ENCODE assay signal across 17 mouse cellular contexts in genomic region chr14:104901072-104901471, GRCm38 (mm10).
A peak's percentile ranks its signal among the peaks of the same experiment; 100 is the strongest.
DNase-seq lines count a peak whose midpoint lies in the region; ATAC-seq lines count a peak whose summit lies in the region.
"Had no signal": no experiment of that assay in that cellular context is flagged by ENCODE, and none has a peak within 500 bp of the region (broad histone marks: within the 10 kb centered on the region; RNA-seq: fewer than 3 reads in every experiment).

No protein-coding gene starts in this region.

- no peaks in the 10 kb centered on the region for H3K4me1 ChIP-seq in lung, embryonic 16.5 days (replicated peaks; ENCODE audit: control insufficient read depth, insufficient read depth, low read length)
- H3K4me1 ChIP-seq in liver, embryonic 12.5 days: no peaks in the 10 kb centered on the region
- H3K4me1 ChIP-seq in stomach, embryonic 16.5 days (ENCODE audit: control insufficient read depth, insufficient read depth, low read length): no peaks in the 10 kb centered on the region
- H3K4me1 ChIP-seq: forebrain, embryonic 12.5 days; midbrain, embryonic 15.5 days had no signal

- peak; percentile 8 for DNase-seq in embryo, embryonic 11 days
- DNase-seq in embryo, embryonic 9.5 days (ENCODE audit: extremely low spot score): no peak
- no peak for DNase-seq in lung, postnatal 25 days (ENCODE audit: low spot score)
- DNase-seq: cerebellum, postnatal 25 days; heart, postnatal 36 days; kidney, adult 18-20 months; kidney, postnatal 36 days; lung, postnatal 10 days; thymus, adult 18-20 months had no signal

- no peaks in the 10 kb centered on the region for H3K27me3 ChIP-seq in lung, embryonic 16.5 days (ENCODE audit: control insufficient read depth, insufficient read depth, low read depth, low read length)
- H3K27me3 ChIP-seq in liver, embryonic 12.5 days (replicated peaks): no peaks in the 10 kb centered on the region
- no peaks in the 10 kb centered on the region for H3K27me3 ChIP-seq in stomach, embryonic 16.5 days (ENCODE audit: control insufficient read depth, insufficient read depth, low read length)
- H3K27me3 ChIP-seq: forebrain, embryonic 12.5 days; midbrain, embryonic 15.5 days had no signal

- H3K4me2 ChIP-seq in lung, embryonic 16.5 days (ENCODE audit: low read depth, low read length): peak overlapping the region; percentile 43
- H3K4me2 ChIP-seq in liver, embryonic 12.5 days: peak overlapping the region; percentile 26
- H3K4me2 ChIP-seq in stomach, embryonic 16.5 days (ENCODE audit: low read depth, low read length): peak overlapping the region; percentile 38
- H3K4me2 ChIP-seq: forebrain, embryonic 12.5 days; midbrain, embryonic 15.5 days had no signal

- H3K9ac ChIP-seq in lung, embryonic 16.5 days (ENCODE audit: low read length): no peak overlapping the region
- H3K9ac ChIP-seq in liver, embryonic 12.5 days: no peak overlapping the region
- H3K9ac ChIP-seq in stomach, embryonic 16.5 days (ENCODE audit: low read length): no peak overlapping the region
- H3K9ac ChIP-seq: forebrain, embryonic 12.5 days; midbrain, embryonic 15.5 days had no signal

- H3K27ac ChIP-seq in lung, embryonic 16.5 days (ENCODE audit: low read length): no peak overlapping the region
- H3K27ac ChIP-seq in liver, embryonic 12.5 days: no peak overlapping the region
- no peak overlapping the region for H3K27ac ChIP-seq in stomach, embryonic 16.5 days (ENCODE audit: low read length)
- H3K27ac ChIP-seq: forebrain, embryonic 12.5 days; hindbrain, postnatal 0 days; midbrain, embryonic 15.5 days had no signal

- no peak for ATAC-seq in lung, embryonic 16.5 days (ENCODE audit: low read depth)
- ATAC-seq in liver, embryonic 12.5 days: peak; percentile 62
- no peak for ATAC-seq in stomach, embryonic 16.5 days (ENCODE audit: insufficient read depth, low FRiP score)
- no peak for ATAC-seq in frontal cortex, adult (ENCODE audit: low TSS enrichment)
- no peak for ATAC-seq in CD4-positive, CD25-positive, alpha-beta regulatory T cell, adult 4 months
- ATAC-seq: hindbrain, postnatal 0 days; midbrain, embryonic 15.5 days had no signal

- no peaks in the 10 kb centered on the region for H3K36me3 ChIP-seq in lung, embryonic 16.5 days (ENCODE audit: control insufficient read depth, insufficient read depth, low read length)
- H3K36me3 ChIP-seq in liver, embryonic 12.5 days: no peaks in the 10 kb centered on the region
- no peaks in the 10 kb centered on the region for H3K36me3 ChIP-seq in stomach, embryonic 16.5 days (ENCODE audit: control insufficient read depth, insufficient read depth, low read length)
- H3K36me3 ChIP-seq: forebrain, embryonic 12.5 days; midbrain, embryonic 15.5 days had no signal

- 33% methylated on average over 11 of the region's 11 CpGs for WGBS in lung, embryonic 16.5 days
- 19% methylated on average over 11 of the region's 11 CpGs for WGBS in liver, embryonic 12.5 days (ENCODE audit: insufficient replicate concordance)
- 32% methylated on average over 11 of the region's 11 CpGs for WGBS in stomach, embryonic 16.5 days

- peak overlapping the region; percentile 23 for H3K4me3 ChIP-seq in lung, embryonic 16.5 days (ENCODE audit: low read length)
- H3K4me3 ChIP-seq in liver, embryonic 12.5 days: no peak overlapping the region
- no peak overlapping the region for H3K4me3 ChIP-seq in stomach, embryonic 16.5 days (replicated peaks; ENCODE audit: low read length)
- H3K4me3 ChIP-seq: forebrain, embryonic 12.5 days; midbrain, embryonic 15.5 days had no signal

- H3K9me3 ChIP-seq in lung, embryonic 16.5 days (ENCODE audit: control insufficient read depth, low read length): peaks cover 3% of the 10 kb centered on the region; the same call in 1 of the 2 replicates
- H3K9me3 ChIP-seq in liver, embryonic 12.5 days (replicated peaks): no peaks in the 10 kb centered on the region
- 0 out of 2 replicates have a peak, but pooled peaks cover 3% of the 10 kb centered on the region for H3K9me3 ChIP-seq in stomach, embryonic 16.5 days (replicated peaks; ENCODE audit: control insufficient read depth, low read length)
- H3K9me3 ChIP-seq: forebrain, embryonic 12.5 days; midbrain, embryonic 15.5 days had no signal
